Mouse (Mus musculus) erythroblast, embryonic 14.5 days (primary cell): ENCODE results near the gene Mettl25.

ENCODE experiments used
- GATA1 ChIP-seq: IDR thresholded peaks from 2 replicates; pipeline ENCODE4 v1.6.1; 2012; ENCODE audit warnings: low read length, inconsistent platforms, mixed read lengths
- TAL1 ChIP-seq: IDR thresholded peaks from 3 replicates; pipeline ENCODE4 v1.6.1; 2012; ENCODE audit warnings: low read length, inconsistent platforms, mixed read lengths

DNA sequence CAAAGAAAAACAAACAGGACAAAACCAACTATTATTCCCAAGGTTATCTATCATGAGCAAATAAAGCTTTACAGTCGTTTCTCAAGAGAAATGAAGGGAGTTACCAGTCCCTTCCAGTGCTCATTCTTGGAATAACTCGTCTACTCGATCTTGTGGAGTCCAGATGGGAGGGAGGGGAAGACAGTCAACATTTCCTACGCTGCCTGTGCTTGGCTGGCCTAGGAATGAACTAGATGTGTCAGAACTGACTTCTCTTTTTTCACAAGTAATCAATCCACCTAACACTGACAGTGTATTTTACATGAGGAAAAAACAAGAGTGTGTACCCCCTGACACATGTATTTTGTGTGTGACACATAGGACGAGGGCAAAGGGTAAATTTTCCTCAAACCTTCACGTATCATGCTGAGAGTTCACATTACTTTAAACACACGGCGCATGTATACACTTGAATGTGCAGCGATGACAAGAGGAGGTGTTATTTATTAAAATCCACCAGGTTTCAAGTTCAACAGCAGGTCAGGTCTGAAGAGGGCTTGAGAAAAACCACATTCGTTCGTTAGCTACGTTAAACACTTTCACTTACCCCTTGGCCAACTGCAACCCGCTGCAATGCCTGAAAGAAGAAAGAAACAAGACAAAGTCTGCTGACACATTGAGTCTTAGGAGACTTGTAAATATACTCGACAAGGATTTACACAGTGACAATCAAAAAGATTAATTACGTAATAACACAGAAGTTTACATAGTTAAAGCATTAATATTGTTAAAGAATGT lies 47.2 kb downstream of the Mettl25 start:
- TF ChIP-seq TAL1 (no peak), GATA1 (no peak)
